Mouse (Mus musculus) frontal cortex, postnatal 10 days (tissue): Measurements from ENCODE around the gene Bmp3.

Experiments
- DNase-seq, 2 experiments: peaks; one replicate each; pipeline ENCODE4 v3.0.0; 2022; ENCODE audit warnings: low spot score in 2 of 2, mixed read lengths in 1 of 2

Gene Bmp3

DNA sequence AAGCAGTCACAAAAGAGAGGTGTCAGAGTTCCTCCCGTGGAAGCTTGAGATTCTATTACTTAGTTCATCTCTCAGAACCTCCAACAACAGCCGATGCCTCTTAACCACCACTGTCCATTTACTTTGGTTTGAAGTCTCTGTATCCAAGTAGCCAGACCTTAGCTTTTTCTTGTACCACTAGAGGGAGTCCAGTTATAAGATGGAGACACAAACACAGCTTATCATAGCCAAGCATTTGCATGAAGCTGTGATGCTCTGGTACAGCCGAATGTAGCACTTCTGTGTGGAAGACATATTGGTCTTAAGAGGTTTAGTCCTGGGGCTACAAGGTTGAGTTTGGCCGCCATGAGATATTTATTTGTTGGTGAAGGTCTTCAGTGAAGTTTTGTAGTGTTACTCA is 48.1 kb downstream of the Bmp3 start:
- DNase-seq: no peak

DNA sequence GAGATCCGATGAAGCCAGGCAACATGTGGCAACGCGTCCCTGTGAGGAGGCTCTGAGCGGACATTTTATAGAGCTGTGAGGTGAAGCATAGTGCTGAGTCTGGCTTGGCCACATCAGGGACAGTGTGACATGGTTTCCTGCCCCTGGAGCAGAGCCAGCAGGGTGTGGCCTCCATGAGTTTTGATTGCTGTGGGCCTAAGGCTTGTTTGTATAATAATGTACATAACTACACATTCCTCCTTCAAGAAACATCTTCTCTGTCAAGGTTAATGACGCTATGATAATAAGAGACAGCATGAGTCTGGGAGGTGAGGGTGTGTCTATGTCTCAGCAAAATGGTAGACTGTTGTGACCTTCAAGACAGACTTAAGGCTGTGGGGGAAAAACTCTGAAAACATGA is 64.5 kb downstream of the Bmp3 start:
- no peak for DNase-seq

DNA sequence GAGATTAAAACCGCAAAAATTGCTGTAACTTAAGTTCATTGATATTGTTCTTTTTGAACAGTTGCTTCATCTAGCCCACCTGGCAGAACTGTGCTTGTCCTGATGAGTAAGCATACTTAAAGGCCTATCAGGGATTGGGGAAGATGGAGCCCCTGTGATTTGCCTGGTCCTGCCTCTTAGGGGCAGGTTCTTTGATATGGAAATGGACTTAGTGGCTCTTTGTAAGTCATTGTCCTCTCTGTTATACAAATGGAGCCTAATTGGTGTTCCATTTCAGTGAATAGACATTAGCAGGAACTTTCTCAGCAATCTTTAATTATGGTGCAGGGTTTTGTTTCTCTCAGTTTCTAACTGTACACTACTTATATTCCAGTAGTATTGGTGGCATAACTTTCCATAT is 67.4 kb downstream of the Bmp3 start:
- DNase-seq: no peak

DNA sequence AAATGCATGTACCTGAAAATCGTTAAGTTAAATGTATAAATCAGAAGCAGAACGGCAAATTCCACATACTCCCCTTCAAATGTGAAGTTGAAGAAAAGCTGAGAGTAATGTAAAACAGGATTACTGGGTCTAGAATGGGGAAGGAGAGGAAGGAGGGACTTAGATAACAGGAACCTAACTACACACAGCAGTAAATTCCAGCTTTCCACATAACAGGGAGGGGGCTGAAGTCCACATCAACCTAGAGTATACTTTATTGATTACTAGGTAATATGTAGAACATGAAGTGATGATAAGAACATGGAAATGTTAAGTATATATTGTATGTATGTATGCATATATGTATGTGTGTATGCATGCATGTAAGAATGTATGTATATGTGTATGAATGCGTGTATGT is 68.7 kb downstream of the Bmp3 start:
- DNase-seq: no peak
